In genomic region chr11:58937909-58938308, GRCm38 (mm10) we compare ENCODE assay signal across 8 mouse cellular contexts. TPM values are rescaled to one million over a fixed set of nuclear protein-coding genes. Genes with fewer than 3 reads are reported as not detected.
A peak's percentile ranks its signal among the peaks of the same experiment; 100 is the strongest.
DNase-seq lines count a peak whose midpoint lies in the region; ATAC-seq lines count a peak whose summit lies in the region.

No protein-coding gene starts in this region.

- no peak for ATAC-seq in megakaryocyte, adult 5-6 weeks (ENCODE audit: poor library complexity, severe bottlenecking)
- ATAC-seq in intestine, embryonic 15.5 days = 0 out of 2 replicates have a peak, but pooled peaks have one; percentile 7
- ATAC-seq in midbrain, embryonic 14.5 days (ENCODE audit: low FRiP score, low TSS enrichment) = no peak

- H3K27me3 ChIP-seq in megakaryocyte, embryonic 14.5 days (replicated peaks) = peaks cover 6% of the 10 kb centered on the region
- no peaks in the 10 kb centered on the region for H3K27me3 ChIP-seq in intestine, embryonic 15.5 days (replicated peaks)
- no peaks in the 10 kb centered on the region for H3K27me3 ChIP-seq in midbrain, embryonic 14.5 days (ENCODE audit: control insufficient read depth, insufficient read depth, low read length)

- H3K4me2 ChIP-seq in intestine, embryonic 15.5 days (replicated peaks) = peak overlapping the region; percentile 84
- peak overlapping the region; percentile 75 for H3K4me2 ChIP-seq in midbrain, embryonic 14.5 days (ENCODE audit: low read length)

- DNase-seq in adrenal gland, adult 2 months = peak; percentile 31
- DNase-seq in adrenal gland, postnatal 25 days = no peak
- DNase-seq in midbrain, embryonic 14.5 days = peak; percentile 57
- no peak for DNase-seq in urinary bladder, postnatal 25 days (ENCODE audit: low spot score)
- DNase-seq in urinary bladder, postnatal 36 days (ENCODE audit: low spot score in 2 of 2) = no peak

- peaks cover 40% of the 10 kb centered on the region for H3K36me3 ChIP-seq in megakaryocyte, embryonic 14.5 days (replicated peaks; ENCODE audit: low read length)
- H3K36me3 ChIP-seq in intestine, embryonic 15.5 days = peaks cover 12% of the 10 kb centered on the region
- peaks cover 38% of the 10 kb centered on the region for H3K36me3 ChIP-seq in midbrain, embryonic 14.5 days (ENCODE audit: control insufficient read depth, insufficient read depth, low read length)

- WGBS in intestine, embryonic 15.5 days = under 1% methylated on average over 13 of the region's 13 CpGs
- under 1% methylated on average over 13 of the region's 13 CpGs for WGBS in midbrain, embryonic 14.5 days

- peak overlapping the region; percentile 94 for H3K27ac ChIP-seq in intestine, embryonic 15.5 days
- peak overlapping the region; percentile 94 for H3K27ac ChIP-seq in midbrain, embryonic 14.5 days (replicated peaks; ENCODE audit: low read depth, low read length)

- H3K4me1 ChIP-seq in megakaryocyte, embryonic 14.5 days = peaks cover 39% of the 10 kb centered on the region
- H3K4me1 ChIP-seq in intestine, embryonic 15.5 days (replicated peaks) = peaks cover 15% of the 10 kb centered on the region
- H3K4me1 ChIP-seq in midbrain, embryonic 14.5 days (ENCODE audit: control insufficient read depth, insufficient read depth, low read length) = peaks cover 20% of the 10 kb centered on the region

- H3K9me3 ChIP-seq in megakaryocyte, embryonic 14.5 days = peaks cover 4% of the 10 kb centered on the region; the same call in 1 of the 2 replicates
- no peaks in the 10 kb centered on the region for H3K9me3 ChIP-seq in intestine, embryonic 15.5 days
- no peaks in the 10 kb centered on the region for H3K9me3 ChIP-seq in midbrain, embryonic 14.5 days (ENCODE audit: control insufficient read depth, low read length)

- H3K9ac ChIP-seq in intestine, embryonic 15.5 days = peak overlapping the region; percentile 97
- H3K9ac ChIP-seq in midbrain, embryonic 14.5 days (replicated peaks; ENCODE audit: low read length) = peak overlapping the region; percentile 97

- peak overlapping the region; percentile 99 for H3K4me3 ChIP-seq in megakaryocyte, embryonic 14.5 days (replicated peaks)
- H3K4me3 ChIP-seq in intestine, embryonic 15.5 days (replicated peaks) = peak overlapping the region; percentile 100
- peak overlapping the region; percentile 83 for H3K4me3 ChIP-seq in midbrain, embryonic 14.5 days (replicated peaks; ENCODE audit: low read depth, low read length)

RNA-seq across cellular contexts. Expression of gene Rnf187, which starts 0.8 kb away (rescaled TPM):
- total RNA-seq in adrenal gland, adult 2 months (2021) = 100 to 1,000 TPM; 143 to 198 TPM
- polyA plus RNA-seq in adrenal gland, adult 2 months (2012; rRNA removed) = 545 and 648 TPM in 2 replicates
- total RNA-seq in adrenal gland, postnatal 25 days (2021) = 154 and 161 TPM in 2 replicates
- 271 and 450 TPM in 2 replicates for polyA plus RNA-seq in megakaryocyte, embryonic 14.5 days (2012; ENCODE audit: insufficient read depth, low replicate concordance)
- 42.6 and 42.9 TPM in 2 replicates for total RNA-seq in megakaryocyte, adult 5-6 weeks (2015)
- total RNA-seq in megakaryocyte, adult 5-6 weeks (2017) = 49.7 and 61.7 TPM in 2 replicates
- polyA plus RNA-seq in intestine, embryonic 15.5 days (2015; fragmentation: Nextera tagmentation; extraction: Ambion mirVana) = 201 and 207 TPM in 2 replicates
- polyA plus RNA-seq in midbrain, embryonic 14.5 days (2014; fragmentation: Nextera tagmentation; extraction: Ambion mirVana) = 641 and 678 TPM in 2 replicates

RNA-seq across cellular contexts. Expression of gene Hist3h2ba, which starts 10.8 kb away (rescaled TPM):
- total RNA-seq in adrenal gland, adult 2 months (2021) = 1 to 10 TPM; 2.5 to 8.2 TPM
- polyA plus RNA-seq in adrenal gland, adult 2 months (2012; rRNA removed) = 5.1 and 9.1 TPM in 2 replicates
- total RNA-seq in adrenal gland, postnatal 25 days (2021) = 8.5 and 9.6 TPM in 2 replicates
- polyA plus RNA-seq in megakaryocyte, embryonic 14.5 days (2012; ENCODE audit: insufficient read depth, low replicate concordance) = 5.3 and 6.7 TPM in 2 replicates
- 4.6 and 6.9 TPM in 2 replicates for total RNA-seq in megakaryocyte, adult 5-6 weeks (2015)
- 5.4 and 10.9 TPM in 2 replicates for total RNA-seq in megakaryocyte, adult 5-6 weeks (2017)
- polyA plus RNA-seq in intestine, embryonic 15.5 days (2015; fragmentation: Nextera tagmentation; extraction: Ambion mirVana) = 39.9 and 40.0 TPM in 2 replicates
- 239 and 784 TPM in 2 replicates for polyA plus RNA-seq in midbrain, embryonic 14.5 days (2014; fragmentation: Nextera tagmentation; extraction: Ambion mirVana)

RNA-seq across cellular contexts. Expression of gene Hist3h2a, which starts 16.6 kb away (rescaled TPM):
- total RNA-seq in adrenal gland, adult 2 months (2021) = 10 to 100 TPM; 13.5 to 26.3 TPM
- polyA plus RNA-seq in adrenal gland, adult 2 months (2012; rRNA removed) = 15.4 and 19.1 TPM in 2 replicates
- 21.2 and 25.6 TPM in 2 replicates for total RNA-seq in adrenal gland, postnatal 25 days (2021)
- polyA plus RNA-seq in megakaryocyte, embryonic 14.5 days (2012; ENCODE audit: insufficient read depth, low replicate concordance) = 16.9 TPM in 1 of 2 replicates, not detected in the other
- total RNA-seq in megakaryocyte, adult 5-6 weeks (2015) = 20.6 and 24.9 TPM in 2 replicates
- 267 and 273 TPM in 2 replicates for total RNA-seq in megakaryocyte, adult 5-6 weeks (2017)
- 27.2 and 28.3 TPM in 2 replicates for polyA plus RNA-seq in intestine, embryonic 15.5 days (2015; fragmentation: Nextera tagmentation; extraction: Ambion mirVana)
- polyA plus RNA-seq in midbrain, embryonic 14.5 days (2014; fragmentation: Nextera tagmentation; extraction: Ambion mirVana) = 129 and 130 TPM in 2 replicates

RNA-seq across cellular contexts. Expression of gene Trim17, which starts 16.6 kb away (rescaled TPM):
- under 1 TPM; 0.17 TPM for total RNA-seq in adrenal gland, adult 2 months (2021)
- polyA plus RNA-seq in adrenal gland, adult 2 months (2012; rRNA removed) = 0.18 and 0.36 TPM in 2 replicates
- 0.21 TPM in 1 of 2 replicates, not detected in the other for total RNA-seq in adrenal gland, postnatal 25 days (2021)
- polyA plus RNA-seq in megakaryocyte, embryonic 14.5 days (2012; ENCODE audit: insufficient read depth, low replicate concordance) = 11.3 and 13.8 TPM in 2 replicates
- total RNA-seq in megakaryocyte, adult 5-6 weeks (2015) = not detected in 2 replicates
- 0.07 TPM in 1 of 2 replicates, not detected in the other for total RNA-seq in megakaryocyte, adult 5-6 weeks (2017)
- 0.16 and 0.35 TPM in 2 replicates for polyA plus RNA-seq in intestine, embryonic 15.5 days (2015; fragmentation: Nextera tagmentation; extraction: Ambion mirVana)
- polyA plus RNA-seq in midbrain, embryonic 14.5 days (2014; fragmentation: Nextera tagmentation; extraction: Ambion mirVana) = 1.1 and 1.3 TPM in 2 replicates

RNA-seq across cellular contexts. Expression of gene Btnl10, which starts 20.2 kb away (rescaled TPM):
- total RNA-seq in adrenal gland, adult 2 months (2021) = under 1 TPM in 1 of 2 experiments, not detected in 1; 0.09 TPM
- not detected in 2 replicates for polyA plus RNA-seq in adrenal gland, adult 2 months (2012; rRNA removed)
- total RNA-seq in adrenal gland, postnatal 25 days (2021) = not detected in 2 replicates
- not detected in 2 replicates for polyA plus RNA-seq in megakaryocyte, embryonic 14.5 days (2012; ENCODE audit: insufficient read depth, low replicate concordance)
- total RNA-seq in megakaryocyte, adult 5-6 weeks (2015) = 0.94 and 1.8 TPM in 2 replicates
- total RNA-seq in megakaryocyte, adult 5-6 weeks (2017) = 1.2 and 2.8 TPM in 2 replicates
- polyA plus RNA-seq in intestine, embryonic 15.5 days (2015; fragmentation: Nextera tagmentation; extraction: Ambion mirVana) = 0.27 and 0.34 TPM in 2 replicates
- polyA plus RNA-seq in midbrain, embryonic 14.5 days (2014; fragmentation: Nextera tagmentation; extraction: Ambion mirVana) = 0.09 TPM in 1 of 2 replicates, not detected in the other

Comparison
In these comparisons a context has a peak if more than half of its experiments do, and no peak if none do; other contexts are left out.
1. DNase-seq: peak in adrenal gland, adult 2 months (single experiment) and midbrain, embryonic 14.5 days (single experiment); none in adrenal gland, postnatal 25 days (single experiment), urinary bladder, postnatal 25 days (single experiment) and urinary bladder, postnatal 36 days (0 of 2).
2. Peak in every context shown above with its lines, with median percentiles within 50 percentile points of each other: H3K4me3 ChIP-seq.